Mouse (Mus musculus) cortical plate, adult 2 months (tissue): ENCODE results near the gene Sart1.

Experiments
- CTCF ChIP-seq: fragments of 200-500 bp; IDR thresholded peaks from 2 replicates; pipeline ENCODE4 v1.5.1; 2011; ENCODE audit warnings: mild to moderate bottlenecking, control low read depth, low read length; ENCODE audit not compliant: insufficient read depth; ENCODE audit errors: extremely low read depth
- POLR2A ChIP-seq: fragments of 200-500 bp; IDR thresholded peaks from 2 replicates; pipeline ENCODE4 v1.6.1; 2011; ENCODE audit warnings: mild to moderate bottlenecking, low read length, control low read depth; ENCODE audit not compliant: insufficient read depth; ENCODE audit errors: extremely low read depth

GRCm38 (mm10) chr19:5335441-5335840 lies 53.1 kb downstream of the Sart1 start, which contains the start of gene Catsper1:
- no peak for TF ChIP-seq CTCF
- no peak for TF ChIP-seq POLR2A
